Comparison of ENCODE assay signal across 24 mouse cellular contexts in genomic region chr10:82823108-82823778, GRCm38 (mm10). TPM values are rescaled to one million over a fixed set of nuclear protein-coding genes. Genes with fewer than 3 reads are reported as not detected.
DNase-seq lines count a peak whose midpoint lies in the region; ATAC-seq and TF ChIP-seq lines count a peak whose summit lies in the region.
"Had no signal": no experiment of that assay in that cellular context is flagged by ENCODE, and none has a peak within 500 bp of the region (broad histone marks: within the 10 kb centered on the region; RNA-seq: fewer than 3 reads in every experiment).

No protein-coding gene starts in this region.

- H3K9ac ChIP-seq in forebrain, embryonic 14.5 days (ENCODE audit: low read length) = no peak overlapping the region
- no peak overlapping the region for H3K9ac ChIP-seq in forebrain, postnatal 0 days
- H3K9ac ChIP-seq in limb, embryonic 15.5 days = no peak overlapping the region
- H3K9ac ChIP-seq: heart, embryonic 12.5 days; hindbrain, embryonic 13.5 days; liver, embryonic 14.5 days; midbrain, embryonic 13.5 days had no signal

- no peak overlapping the region for H3K27ac ChIP-seq in forebrain, embryonic 14.5 days (ENCODE audit: low read depth, low read length)
- no peak overlapping the region for H3K27ac ChIP-seq in forebrain, embryonic 10.5 days
- no peak overlapping the region for H3K27ac ChIP-seq in forebrain, postnatal 0 days (ENCODE audit: low read depth, low read length)
- H3K27ac ChIP-seq in limb, embryonic 15.5 days = no peak overlapping the region
- H3K27ac ChIP-seq: heart, adult 2 months; hindbrain, embryonic 13.5 days; liver, embryonic 14.5 days; macrophage; midbrain, embryonic 13.5 days had no signal

- H3K4me2 ChIP-seq in forebrain, embryonic 14.5 days (ENCODE audit: low read length) = no peak overlapping the region
- H3K4me2 ChIP-seq in forebrain, postnatal 0 days (ENCODE audit: low read depth) = no peak overlapping the region
- H3K4me2 ChIP-seq in limb, embryonic 15.5 days = no peak overlapping the region
- H3K4me2 ChIP-seq: heart, embryonic 12.5 days; hindbrain, embryonic 13.5 days; midbrain, embryonic 13.5 days had no signal

- TF ChIP-seq CTCF in forebrain, postnatal 0 days (IDR thresholded peaks at IDR 0.05; ENCODE audit: low read depth) = no peak

- H3K27me3 ChIP-seq in forebrain, embryonic 14.5 days (replicated peaks; ENCODE audit: control insufficient read depth, insufficient read depth, low read length) = no peaks in the 10 kb centered on the region
- H3K27me3 ChIP-seq in forebrain, embryonic 10.5 days (ENCODE audit: poor library complexity, severe bottlenecking) = no peaks in the 10 kb centered on the region
- no peaks in the 10 kb centered on the region for H3K27me3 ChIP-seq in forebrain, postnatal 0 days (ENCODE audit: insufficient read depth, low read length)
- H3K27me3 ChIP-seq in limb, embryonic 15.5 days = no peaks in the 10 kb centered on the region
- H3K27me3 ChIP-seq: heart, embryonic 12.5 days; hindbrain, embryonic 13.5 days; midbrain, embryonic 13.5 days; Patski had no signal

- H3K36me3 ChIP-seq in forebrain, embryonic 14.5 days (ENCODE audit: control insufficient read depth, insufficient read depth, low read length) = no peaks in the 10 kb centered on the region
- no peaks in the 10 kb centered on the region for H3K36me3 ChIP-seq in forebrain, embryonic 10.5 days (replicated peaks)
- H3K36me3 ChIP-seq in forebrain, postnatal 0 days (ENCODE audit: insufficient read depth) = no peaks in the 10 kb centered on the region
- H3K36me3 ChIP-seq in limb, embryonic 15.5 days = no peaks in the 10 kb centered on the region
- H3K36me3 ChIP-seq: heart, embryonic 12.5 days; hindbrain, embryonic 13.5 days; midbrain, embryonic 13.5 days had no signal

- WGBS in forebrain, embryonic 14.5 days = 69% methylated on average over 14 of the region's 14 CpGs
- WGBS in forebrain, embryonic 10.5 days = 85% methylated on average over 14 of the region's 14 CpGs
- WGBS in forebrain, postnatal 0 days = 59% methylated on average over 14 of the region's 14 CpGs
- 27% methylated on average over 14 of the region's 14 CpGs for WGBS in limb, embryonic 15.5 days

- no peaks in the 10 kb centered on the region for H3K4me1 ChIP-seq in forebrain, embryonic 14.5 days (ENCODE audit: control insufficient read depth, insufficient read depth, low read length)
- peaks cover 29% of the 10 kb centered on the region for H3K4me1 ChIP-seq in forebrain, embryonic 10.5 days
- H3K4me1 ChIP-seq in forebrain, postnatal 0 days (ENCODE audit: insufficient read depth) = no peaks in the 10 kb centered on the region
- peaks cover 8% of the 10 kb centered on the region; the same call in 1 of the 2 replicates for H3K4me1 ChIP-seq in limb, embryonic 15.5 days
- H3K4me1 ChIP-seq: heart, embryonic 12.5 days had no signal

- peak; percentile 14; the same call in 1 of the 2 replicates for ATAC-seq in forebrain, embryonic 14.5 days
- ATAC-seq in forebrain, postnatal 0 days = peak; percentile 64; the same call in 1 of the 2 replicates
- ATAC-seq in limb, embryonic 15.5 days (ENCODE audit: insufficient number of reproducible peaks, low FRiP score, low TSS enrichment, low read depth) = peak; percentile 58; the same call in 1 of the 2 replicates
- ATAC-seq: intestine, postnatal 0 days; midbrain, embryonic 13.5 days; Patski had no signal

- no peaks in the 10 kb centered on the region for H3K9me3 ChIP-seq in forebrain, embryonic 14.5 days (replicated peaks; ENCODE audit: control insufficient read depth, low read length)
- no peaks in the 10 kb centered on the region for H3K9me3 ChIP-seq in forebrain, embryonic 10.5 days
- H3K9me3 ChIP-seq in forebrain, postnatal 0 days (ENCODE audit: low read length) = no peaks in the 10 kb centered on the region
- no peaks in the 10 kb centered on the region for H3K9me3 ChIP-seq in limb, embryonic 15.5 days
- H3K9me3 ChIP-seq: heart, embryonic 12.5 days; hindbrain, embryonic 13.5 days; midbrain, embryonic 13.5 days had no signal

- peak; percentile 52 for DNase-seq in forebrain, embryonic 14.5 days (ENCODE audit: low spot score)
- no peak for DNase-seq in forebrain, embryonic 10.5 days (ENCODE audit: extremely low spot score, low spot score)
- peak; percentile 22 for DNase-seq in lung, postnatal 10 days
- no peak for DNase-seq in lung, adult 18-20 months
- peak; percentile 43 for DNase-seq in forebrain, postnatal 0 days
- DNase-seq in layer of hippocampus, adult 9-11 months = no peak
- no peak for DNase-seq in spleen, postnatal 14 days (ENCODE audit: low spot score in 2 of 2)
- DNase-seq: adrenal gland, postnatal 14 days; cerebellum, adult 11-12 months; cerebellum, adult 9-11 months; embryo, embryonic 11 days; heart, adult 2 months; heart, postnatal 4 days; kidney, postnatal 14 days; liver; thymus, postnatal 14 days had no signal

- H3K4me3 ChIP-seq in forebrain, embryonic 14.5 days (ENCODE audit: low read depth, low read length) = no peak overlapping the region
- H3K4me3 ChIP-seq in forebrain, embryonic 10.5 days = no peak overlapping the region
- no peak overlapping the region for H3K4me3 ChIP-seq in forebrain, postnatal 0 days (ENCODE audit: low read depth, low read length)
- no peak overlapping the region for H3K4me3 ChIP-seq in limb, embryonic 15.5 days
- H3K4me3 ChIP-seq: heart, adult 2 months; heart, embryonic 12.5 days; hindbrain, embryonic 13.5 days; midbrain, embryonic 13.5 days had no signal

RNA-seq across cellular contexts. Expression of gene Txnrd1, which starts 10.5 kb away (rescaled TPM):
- polyA plus RNA-seq in forebrain, embryonic 14.5 days (2014; fragmentation: Nextera tagmentation; extraction: Ambion mirVana) = 157 and 169 TPM in 2 replicates
- polyA plus RNA-seq in forebrain, embryonic 10.5 days (2016; fragmentation: Nextera tagmentation; extraction: Ambion mirVana) = 196 and 200 TPM in 2 replicates
- total RNA-seq in forebrain, postnatal 0 days (2014; rRNA removed) = 96.3 and 108 TPM in 2 replicates
- 74.5 and 81.5 TPM in 2 replicates for polyA plus RNA-seq in forebrain, postnatal 0 days (2015; fragmentation: Nextera tagmentation; extraction: Ambion mirVana)
- 61.1 and 68.8 TPM in 2 replicates for polyA plus RNA-seq in limb, embryonic 15.5 days (2015; fragmentation: Nextera tagmentation; extraction: Ambion mirVana)

RNA-seq across cellular contexts. Expression of gene Eid3, which starts 43.2 kb away (rescaled TPM):
- polyA plus RNA-seq in forebrain, embryonic 14.5 days (2014; fragmentation: Nextera tagmentation; extraction: Ambion mirVana) = 0.22 and 0.27 TPM in 2 replicates
- 0.57 and 0.66 TPM in 2 replicates for polyA plus RNA-seq in forebrain, embryonic 10.5 days (2016; fragmentation: Nextera tagmentation; extraction: Ambion mirVana)
- 1.4 TPM in 2 replicates for total RNA-seq in forebrain, postnatal 0 days (2014; rRNA removed)
- 0.14 and 0.30 TPM in 2 replicates for polyA plus RNA-seq in forebrain, postnatal 0 days (2015; fragmentation: Nextera tagmentation; extraction: Ambion mirVana)
- 0.12 TPM in 1 of 2 replicates, not detected in the other for polyA plus RNA-seq in limb, embryonic 15.5 days (2015; fragmentation: Nextera tagmentation; extraction: Ambion mirVana)

RNA-seq across cellular contexts. Expression of gene Nfyb, which starts 59.3 kb away (rescaled TPM):
- polyA plus RNA-seq in forebrain, embryonic 14.5 days (2014; fragmentation: Nextera tagmentation; extraction: Ambion mirVana) = 69.1 and 70.7 TPM in 2 replicates
- 63.8 and 64.3 TPM in 2 replicates for polyA plus RNA-seq in forebrain, embryonic 10.5 days (2016; fragmentation: Nextera tagmentation; extraction: Ambion mirVana)
- total RNA-seq in forebrain, postnatal 0 days (2014; rRNA removed) = 69.2 and 78.1 TPM in 2 replicates
- polyA plus RNA-seq in forebrain, postnatal 0 days (2015; fragmentation: Nextera tagmentation; extraction: Ambion mirVana) = 32.4 and 34.2 TPM in 2 replicates
- 39.5 and 43.5 TPM in 2 replicates for polyA plus RNA-seq in limb, embryonic 15.5 days (2015; fragmentation: Nextera tagmentation; extraction: Ambion mirVana)

Comparison
In these comparisons a context has a peak if more than half of its experiments do, and no peak if none do; other contexts are left out.
1. DNase-seq: peak in forebrain, embryonic 14.5 days (single experiment), lung, postnatal 10 days (single experiment) and forebrain, postnatal 0 days (single experiment); none in forebrain, embryonic 10.5 days (single experiment), lung, adult 18-20 months (0 of 2), layer of hippocampus, adult 9-11 months (single experiment) and spleen, postnatal 14 days (0 of 2).
2. ATAC-seq: peak in every context shown above with its lines; median percentile 64 in forebrain, postnatal 0 days; 58 in limb, embryonic 15.5 days; 14 in forebrain, embryonic 14.5 days.